Mouse (Mus musculus) CH12.LX (cell line): Measurements from ENCODE around the gene 1700113H08Rik. TPM values are rescaled to one million over a fixed set of nuclear protein-coding genes. Genes with fewer than 3 reads are reported as not detected.

ENCODE experiments used
- DNase-seq: peaks from one replicate; pipeline ENCODE4 v3.0.0-alpha.2; 2013; ENCODE audit errors: extremely low read depth
- H3K27ac ChIP-seq: 2 replicates; pipeline ENCODE4 v1.5.1; 2012; ENCODE audit warnings: low read depth, mild to moderate bottlenecking, control low read depth, moderate library complexity; ENCODE audit not compliant: insufficient read depth
- H3K27me3 ChIP-seq: replicated peaks from 2 replicates; pipeline ENCODE3; 2012; ENCODE audit warnings: inconsistent platforms
- H3K36me3 ChIP-seq, 2 experiments: replicated peaks in 1 of 2; 2 replicates each; pipeline versions ENCODE3 to v1.6.1; 2012; ENCODE audit warnings: inconsistent platforms in 1 of 2, low read length in 1 of 2, mild to moderate bottlenecking in 1 of 2, mixed read lengths in 1 of 2, moderate library complexity in 1 of 2; ENCODE audit not compliant: control insufficient read depth in 1 of 2, insufficient read depth in 1 of 2
- H3K4me1 ChIP-seq, 2 experiments: 2 replicates each; pipeline ENCODE4 v1.6.1; 2012; ENCODE audit warnings: inconsistent platforms in 1 of 2, moderate library complexity in 1 of 2; ENCODE audit not compliant: insufficient read depth in 2 of 2, control insufficient read depth in 1 of 2
- H3K4me2 ChIP-seq: 2 replicates; pipeline ENCODE4 v1.6.1; 2012; ENCODE audit warnings: low read depth, mild to moderate bottlenecking, control low read depth; ENCODE audit not compliant: poor library complexity, insufficient read depth, severe bottlenecking
- H3K4me3 ChIP-seq, 3 experiments: fragments of 150-350 bp in 1 of 3; sonication (generic) in 1 of 3; replicated peaks in 1 of 3; 2 replicates each; pipeline versions ENCODE3 to v1.5.1; 2011 to 2012; ENCODE audit warnings: low read depth in 2 of 3, low read length in 2 of 3, mild to moderate bottlenecking in 2 of 3, moderate library complexity in 2 of 3, control low read depth in 1 of 3, improper control_type of control experiment in 1 of 3, inconsistent platforms in 1 of 3, mixed read lengths in 1 of 3; ENCODE audit not compliant: poor library complexity in 1 of 3
- H3K79me2 ChIP-seq: replicated peaks from 2 replicates; pipeline ENCODE4 v1.6.1; 2012; ENCODE audit warnings: mild to moderate bottlenecking, moderate library complexity; ENCODE audit not compliant: control insufficient read depth, poor library complexity, insufficient read depth, severe bottlenecking; ENCODE audit errors: extremely low read depth
- H3K9ac ChIP-seq: 2 replicates; pipeline ENCODE4 v1.6.1; 2012; ENCODE audit warnings: low read depth, mild to moderate bottlenecking, control low read depth, moderate library complexity; ENCODE audit not compliant: insufficient read depth
- H3K9me3 ChIP-seq: replicated peaks from 2 replicates; pipeline ENCODE3; 2012; ENCODE audit warnings: low read length, inconsistent platforms, mixed read lengths
- CHD1 ChIP-seq: IDR thresholded peaks from 2 replicates; pipeline ENCODE4 v1.6.1; 2012; ENCODE audit warnings: low read depth, low read length, improper control_type of control experiment, inconsistent platforms
- EP300 ChIP-seq: IDR thresholded peaks from 2 replicates; pipeline ENCODE4 v1.6.1; 2011; ENCODE audit warnings: low read length, improper control_type of control experiment
- ETS1 ChIP-seq: conservative IDR thresholded peaks from 2 replicates; pipeline ENCODE4 v1.6.1; 2012; ENCODE audit warnings: low read depth, mild to moderate bottlenecking, inconsistent platforms, low read length, improper control_type of control experiment, moderate library complexity
- GABPA ChIP-seq: IDR thresholded peaks from 2 replicates; pipeline ENCODE4 v1.6.1; 2012; ENCODE audit warnings: low read depth, low read length, improper control_type of control experiment, inconsistent platforms; ENCODE audit not compliant: insufficient replicate concordance
- HCFC1 ChIP-seq: IDR thresholded peaks from 2 replicates; pipeline ENCODE4 v1.6.1; 2012; ENCODE audit warnings: low read depth, mild to moderate bottlenecking, inconsistent platforms, low read length, improper control_type of control experiment
- IRF4 ChIP-seq: IDR thresholded peaks from 2 replicates; pipeline ENCODE4 v1.6.1; 2014; ENCODE audit warnings: low read depth, mild to moderate bottlenecking, inconsistent platforms, low read length, improper control_type of control experiment
- JUN ChIP-seq: IDR thresholded peaks from 2 replicates; pipeline ENCODE4 v1.6.1; 2011; ENCODE audit warnings: low read depth, mild to moderate bottlenecking, low read length, improper control_type of control experiment, moderate library complexity; ENCODE audit not compliant: insufficient read depth
- KAT2A ChIP-seq: IDR thresholded peaks from 2 replicates; pipeline ENCODE4 v1.6.1; 2012; ENCODE audit warnings: low read length, improper control_type of control experiment, inconsistent platforms; ENCODE audit not compliant: insufficient replicate concordance
- MAFK ChIP-seq: IDR thresholded peaks from 2 replicates; pipeline ENCODE4 v1.6.1; 2011; ENCODE audit warnings: low read length, improper control_type of control experiment; ENCODE audit not compliant: insufficient replicate concordance
- MAX ChIP-seq: IDR thresholded peaks from 2 replicates; pipeline ENCODE4 v1.6.1; 2011; ENCODE audit warnings: low read length, improper control_type of control experiment
- MAZ ChIP-seq: IDR thresholded peaks from 2 replicates; pipeline ENCODE4 v1.6.1; 2012; ENCODE audit warnings: low read depth, mild to moderate bottlenecking, inconsistent platforms, low read length, improper control_type of control experiment, moderate library complexity
- MEF2A ChIP-seq: IDR thresholded peaks from 2 replicates; pipeline ENCODE4 v1.6.1; 2014; ENCODE audit warnings: low read depth, mild to moderate bottlenecking, inconsistent platforms, low read length, improper control_type of control experiment, borderline replicate concordance
- MXI1 ChIP-seq: IDR thresholded peaks from 2 replicates; pipeline ENCODE4 v1.6.1; 2011; ENCODE audit warnings: mild to moderate bottlenecking, low read depth, low read length, improper control_type of control experiment
- NELFE ChIP-seq: IDR thresholded peaks from 2 replicates; pipeline ENCODE4 v1.6.1; 2011; ENCODE audit warnings: low read depth, low read length, improper control_type of control experiment
- NRF1 ChIP-seq: IDR thresholded peaks from 2 replicates; pipeline ENCODE4 v1.6.1; 2014; ENCODE audit warnings: low read depth, mild to moderate bottlenecking, inconsistent platforms, low read length, improper control_type of control experiment, moderate library complexity
- POLR2A ChIP-seq: IDR thresholded peaks from 2 replicates; pipeline ENCODE4 v1.6.1; 2011; ENCODE audit warnings: low read depth, mild to moderate bottlenecking, improper control_type of control experiment, low read length
- RAD21 ChIP-seq: IDR thresholded peaks from 2 replicates; pipeline ENCODE4 v1.6.1; 2011; ENCODE audit warnings: low read depth, mild to moderate bottlenecking, low read length, improper control_type of control experiment, moderate library complexity
- TBP ChIP-seq: conservative IDR thresholded peaks from 2 replicates; pipeline ENCODE4 v1.6.1; 2011; ENCODE audit warnings: low read depth, low read length, improper control_type of control experiment
- TCF12 ChIP-seq: IDR thresholded peaks from 2 replicates; pipeline ENCODE4 v1.6.1; 2014; ENCODE audit warnings: low read depth, mild to moderate bottlenecking, inconsistent platforms, low read length, improper control_type of control experiment
- USF1 ChIP-seq: IDR thresholded peaks from 2 replicates; pipeline ENCODE4 v1.6.1; 2014; ENCODE audit warnings: low read depth, mild to moderate bottlenecking, inconsistent platforms, low read length, improper control_type of control experiment
- USF2 ChIP-seq: conservative IDR thresholded peaks from 2 replicates; pipeline ENCODE4 v1.6.1; 2011; ENCODE audit warnings: low read depth, low read length, improper control_type of control experiment
- ZC3H11A ChIP-seq: IDR thresholded peaks from 2 replicates; pipeline ENCODE4 v1.6.1; 2012; ENCODE audit warnings: low read depth, mild to moderate bottlenecking, inconsistent platforms, low read length, improper control_type of control experiment
- ZKSCAN1 ChIP-seq: IDR thresholded peaks from 2 replicates; pipeline ENCODE4 v1.6.1; 2012; ENCODE audit warnings: low read depth, inconsistent platforms, low read length, improper control_type of control experiment, borderline replicate concordance
- ZMIZ1 ChIP-seq: IDR thresholded peaks from 2 replicates; pipeline ENCODE4 v1.6.1; 2012; ENCODE audit warnings: low read depth, mild to moderate bottlenecking, inconsistent platforms, low read length, improper control_type of control experiment
- ZNF384 ChIP-seq: IDR thresholded peaks from 2 replicates; pipeline ENCODE4 v1.6.1; 2012; ENCODE audit warnings: low read depth, low read length, improper control_type of control experiment, inconsistent platforms
- dilution Hi-C: fragments of 300-500 bp; cut with MboI; formaldehyde crosslinking; loops from 2 replicates; pipeline ENCODE4 v1.14.3; 2020; ENCODE audit warnings: low sequenced_read_pairs; ENCODE audit not compliant: extremely low pct_unique_long_range_greater_than_20kb, extremely low pct_ligation_motif_present
- in situ Hi-C: fragments of 300-500 bp; cut with MboI; formaldehyde crosslinking; loops from 3 replicates; pipeline ENCODE4 v1.14.3; 2019; ENCODE audit warnings: low sequenced_read_pairs, low pct_ligation_motif_present, low pct_unique_long_range_greater_than_20kb, mixed read lengths
- polyA plus RNA-seq: library from polyadenylated mRNA; unstranded; fragments of >175 nt; gene quantifications from 2 replicates; pipeline ENCODE4 v1.2.1, GENCODE M21; 2012; ENCODE audit warnings: low read depth; ENCODE audit not compliant: insufficient read length
- total RNA-seq, 2 experiments: library from RNA; depleted of rRNA; stranded (reverse); fragments of 300-350 nt in 1 of 2; fragments of >200 nt in 1 of 2; gene quantifications; 2 replicates each; pipeline ENCODE4 v1.2.3; 2012 to 2014

The 1700113H08Rik gene
- total and polyA plus RNA-seq, 3 experiments, result not detected

DNA sequence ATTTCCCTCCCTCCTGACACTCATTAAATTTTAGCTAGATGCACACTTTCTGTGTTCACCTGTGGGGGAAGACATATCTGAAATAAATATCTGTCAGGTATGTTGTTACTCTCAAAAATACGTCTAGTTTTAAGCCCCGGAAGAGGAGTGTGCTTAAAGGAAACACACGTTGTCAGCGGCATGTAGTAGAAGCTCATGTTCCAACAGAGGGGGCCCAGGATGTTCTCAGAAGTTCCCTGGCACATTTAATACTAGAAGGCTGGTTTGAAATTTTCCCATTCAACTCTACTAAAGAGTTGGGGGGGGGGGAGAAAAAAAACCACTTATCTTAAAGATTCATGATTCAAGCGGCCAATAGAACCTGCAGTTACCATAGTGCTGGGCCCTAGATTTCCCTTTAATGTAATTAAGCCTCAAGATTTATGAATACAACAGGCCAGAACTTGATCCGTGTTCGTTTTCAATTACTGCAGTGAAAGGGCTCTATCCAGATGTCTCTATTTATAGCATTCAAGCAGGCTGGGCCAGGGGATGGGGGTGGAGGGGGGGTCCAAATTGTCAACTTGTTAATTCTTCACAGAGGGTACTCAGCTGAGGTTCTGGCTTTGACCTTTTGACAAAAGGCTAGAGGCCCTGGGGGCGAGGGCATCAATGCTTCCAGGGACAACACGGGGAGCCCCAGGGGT lies 43.6 kb downstream of the 1700113H08Rik start:
- H3K4me1 ChIP-seq, result peaks cover 6 to 54% of the 10 kb centered on the region in 2 experiments
- H3K79me2 ChIP-seq, result no peaks in the 10 kb centered on the region
- no peak overlapping the region for H3K4me2 ChIP-seq
- H3K9ac ChIP-seq, result no peak overlapping the region
- DNase-seq, result no peak
- no peaks in the 10 kb centered on the region for H3K9me3 ChIP-seq
- TF ChIP-seq MAX (no peak), EP300 (no peak), TBP (no peak), HCFC1 (no peak), USF1 (no peak), CHD1 (no peak), ZNF384 (no peak), MAFK (no peak), MEF2A (no peak), ETS1 (no peak), MXI1 (no peak)
- in situ Hi-C loops, result no loop called here
- no peaks in the 10 kb centered on the region for H3K27me3 ChIP-seq
- dilution Hi-C loops, result no loop called here
- no peak overlapping the region for H3K27ac ChIP-seq
- H3K36me3 ChIP-seq, result no peaks in the 10 kb centered on the region
- no peak overlapping the region for H3K4me3 ChIP-seq

GRCm38 (mm10) chr10:87101951-87102320 lies 44.1 kb downstream of the 1700113H08Rik start:
- in situ Hi-C loops (no loop called here), dilution Hi-C loops (no loop called here)
- Histone ChIP-seq H3K27ac (no peak overlapping the region), H3K4me3 (no peak overlapping the region), H3K36me3 (no peaks in the 10 kb centered on the region), H3K9ac (no peak overlapping the region), H3K9me3 (no peaks in the 10 kb centered on the region), H3K4me1 (peaks cover 6 to 55% of the 10 kb centered on the region in 2 experiments), H3K4me2 (no peak overlapping the region), H3K27me3 (no peaks in the 10 kb centered on the region), H3K79me2 (no peaks in the 10 kb centered on the region)
- DNase-seq, result no peak
- TF ChIP-seq IRF4, result no peak
- TF ChIP-seq EP300, result no peak
- TF ChIP-seq MEF2A, result no peak
- no peak for TF ChIP-seq NRF1
- no peak for TF ChIP-seq RAD21
- TF ChIP-seq MAZ, result no peak
- TF ChIP-seq ZKSCAN1, result no peak
- no peak for TF ChIP-seq USF1
- no peak for TF ChIP-seq ZNF384
- TF ChIP-seq POLR2A, result no peak
- no peak for TF ChIP-seq NELFE
- TF ChIP-seq ETS1, result no peak
- no peak for TF ChIP-seq KAT2A
- TF ChIP-seq TCF12, result no peak
- no peak for TF ChIP-seq ZMIZ1
- no peak for TF ChIP-seq GABPA
- TF ChIP-seq JUN, result no peak
- no peak for TF ChIP-seq MAX
- TF ChIP-seq ZC3H11A, result no peak
- TF ChIP-seq USF2, result no peak
